Mouse (Mus musculus): ENCODE results near the gene Ctnna2.

Ctnna2 gene

DNA sequence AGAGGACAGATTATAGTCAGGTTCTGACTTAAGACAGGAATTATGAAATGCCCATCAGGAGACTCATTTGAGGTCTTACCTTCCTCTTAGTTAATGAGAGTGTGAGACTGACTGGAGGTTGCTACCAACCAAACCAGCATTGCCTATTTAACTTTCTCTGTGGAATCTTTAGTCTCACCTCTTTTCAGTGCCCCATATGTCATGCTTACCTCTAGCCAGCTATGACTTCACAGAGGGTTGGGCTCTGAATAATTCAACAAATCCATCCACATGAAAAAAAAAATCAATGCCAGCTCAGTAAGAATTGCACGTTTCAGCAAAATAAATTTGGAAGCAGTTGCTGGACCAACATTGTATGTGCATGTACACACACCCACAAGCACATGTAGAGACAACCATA is 562.5 kb downstream of the Ctnna2 start:
- DNase-seq: no peak

DNA sequence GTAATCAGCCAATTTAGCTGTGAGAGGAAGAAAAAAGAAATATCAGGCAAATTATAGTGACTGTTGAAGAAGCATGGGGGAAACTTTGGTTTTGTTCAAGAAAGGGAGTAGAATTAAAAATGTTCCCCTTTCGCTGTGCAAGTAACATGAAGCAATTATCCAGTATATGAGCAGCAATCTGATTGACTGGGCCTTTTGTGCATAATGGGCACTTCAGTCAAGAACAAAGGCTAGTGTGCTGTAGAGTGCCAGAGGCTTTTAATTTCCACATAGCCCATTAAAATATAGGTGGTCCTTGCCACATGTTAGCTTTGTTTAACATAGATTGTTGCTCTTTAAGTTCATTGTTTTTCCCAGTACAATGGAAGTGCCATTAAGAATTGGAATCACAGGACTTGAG is 566.0 kb downstream of the Ctnna2 start:
- no peak for DNase-seq

DNA sequence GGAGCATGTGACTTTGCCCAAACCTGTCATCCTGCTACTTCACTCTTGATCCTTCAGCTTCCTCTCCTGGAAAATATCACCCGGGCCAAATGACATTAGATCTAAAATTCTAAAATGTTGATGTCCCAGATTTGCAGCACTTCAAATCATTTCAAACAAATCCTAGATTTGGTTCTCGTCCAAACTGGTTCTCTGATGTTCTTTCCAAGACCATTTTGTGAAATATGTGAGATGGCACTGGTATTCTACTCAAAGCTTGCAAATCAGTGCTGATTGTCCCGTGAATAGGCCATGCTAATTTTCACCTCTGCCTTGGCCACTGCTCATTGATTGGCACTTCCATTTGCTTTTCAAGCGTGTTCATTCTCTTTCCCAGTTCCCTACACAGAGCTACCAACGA is 571.0 kb downstream of the Ctnna2 start:
- no peak for DNase-seq

DNA sequence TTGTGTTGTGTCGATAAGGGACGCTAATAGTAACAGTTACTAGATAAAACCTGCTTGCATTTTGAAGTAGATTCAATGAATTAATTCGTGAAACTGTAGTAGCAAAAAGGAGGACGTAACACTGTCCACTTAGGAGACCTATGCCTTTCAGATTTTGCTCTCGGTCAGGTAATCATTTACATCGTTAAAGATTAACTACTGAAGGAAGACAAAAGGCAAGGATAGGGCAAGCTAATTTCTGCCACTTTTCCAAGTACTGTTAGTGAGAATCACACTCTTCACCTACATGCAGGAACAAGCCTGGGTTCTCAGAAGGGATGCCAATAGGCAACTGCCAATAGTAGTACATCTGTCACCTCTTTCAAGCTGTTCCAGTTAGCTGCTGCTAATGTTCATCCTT is 578.7 kb downstream of the Ctnna2 start:
- DNase-seq: no peak

DNA sequence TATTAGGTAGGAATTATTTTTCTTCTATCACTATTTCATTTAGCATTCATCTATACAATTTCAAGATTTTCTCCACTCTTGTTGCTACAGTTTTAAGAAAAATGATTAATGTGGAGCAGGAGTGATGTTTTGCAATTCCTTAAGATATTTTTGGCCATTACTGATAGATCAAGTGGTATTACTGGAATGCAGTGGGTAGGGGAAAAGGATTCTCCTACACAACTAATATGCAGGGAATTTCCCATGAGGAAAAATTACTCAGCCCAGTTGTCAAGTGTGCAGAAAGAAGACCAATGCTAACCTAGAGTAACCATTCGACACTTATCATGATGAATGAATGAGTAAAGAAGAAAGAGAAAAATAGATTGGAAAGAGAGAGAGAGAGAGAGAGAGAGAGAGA is 587.8 kb downstream of the Ctnna2 start:
- no peak for DNase-seq

DNA sequence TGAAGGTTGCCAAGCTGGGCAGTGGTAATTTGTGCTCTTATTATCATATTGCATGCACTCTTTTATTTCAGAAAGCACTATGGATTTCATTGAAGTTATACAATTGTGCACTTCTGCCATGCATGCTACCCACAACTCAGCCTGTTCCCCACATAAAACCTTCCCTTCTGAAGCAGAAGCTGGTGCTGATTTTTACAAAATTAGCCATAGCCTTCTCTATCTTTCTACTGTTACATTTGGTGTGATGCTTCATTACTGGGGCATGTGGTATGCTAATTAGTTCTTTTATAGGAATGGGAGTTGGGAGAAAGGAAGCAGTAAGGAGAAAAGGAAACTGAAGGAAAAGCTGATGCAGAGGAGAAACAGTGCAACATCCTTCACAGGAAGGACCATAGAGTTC is 598.2 kb downstream of the Ctnna2 start:
- DNase-seq: no peak

DNA sequence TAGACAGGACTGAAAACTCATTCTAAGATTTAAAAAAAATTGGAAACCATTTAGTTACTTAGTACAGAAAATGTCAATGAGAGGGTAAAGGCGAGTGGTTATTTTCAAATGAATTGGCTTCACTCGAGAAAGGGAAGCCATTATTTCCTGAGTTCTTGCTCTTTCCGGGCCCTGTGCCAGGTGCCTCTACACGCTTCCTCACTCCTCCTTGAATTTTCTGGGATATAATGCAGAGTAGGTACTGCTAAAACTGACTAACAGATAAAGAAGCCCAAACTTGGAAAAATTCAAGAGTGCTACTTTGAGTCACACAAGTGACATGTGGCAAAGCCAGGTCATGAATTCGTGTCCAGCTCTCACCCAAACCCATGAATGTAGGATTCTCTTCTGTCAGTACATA is 606.4 kb downstream of the Ctnna2 start:
- peak; percentile 15 for DNase-seq

DNA sequence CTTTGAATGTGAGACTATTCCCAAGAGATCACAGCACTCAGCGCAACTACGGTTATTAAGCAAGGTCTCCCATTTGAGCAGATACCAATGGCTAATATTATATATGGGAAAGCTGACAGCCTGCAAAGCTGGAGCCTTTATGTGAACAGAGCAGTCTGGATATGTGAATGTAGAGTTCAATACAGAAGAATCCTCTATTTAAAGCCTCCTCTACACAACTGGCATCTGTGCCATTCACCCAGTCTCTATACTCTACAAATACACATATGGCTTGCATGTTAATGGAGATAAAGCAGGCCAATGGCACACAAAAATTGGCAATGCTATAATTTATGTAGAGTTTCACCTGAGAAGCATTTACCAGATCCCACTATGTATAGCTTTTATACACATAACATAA is 608.4 kb downstream of the Ctnna2 start:
- DNase-seq: no peak

DNA sequence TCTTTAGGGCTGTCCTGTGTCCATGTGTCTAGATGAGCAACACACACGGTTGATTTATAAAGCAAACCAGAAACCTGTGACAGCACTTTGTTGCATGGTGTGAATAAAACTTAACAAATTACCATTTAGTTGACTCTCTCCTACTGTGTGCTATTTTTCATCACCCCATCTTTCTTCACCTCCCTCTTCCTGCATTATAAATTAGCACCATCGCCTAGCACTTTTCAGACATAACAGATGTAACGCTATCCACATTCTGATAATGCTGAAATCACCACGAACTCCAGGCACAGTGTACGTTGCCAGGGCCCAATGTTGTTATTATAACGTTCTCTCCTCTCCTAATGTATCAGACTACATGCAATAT is 621.0 kb downstream of the Ctnna2 start:
- DNase-seq: no peak

DNA sequence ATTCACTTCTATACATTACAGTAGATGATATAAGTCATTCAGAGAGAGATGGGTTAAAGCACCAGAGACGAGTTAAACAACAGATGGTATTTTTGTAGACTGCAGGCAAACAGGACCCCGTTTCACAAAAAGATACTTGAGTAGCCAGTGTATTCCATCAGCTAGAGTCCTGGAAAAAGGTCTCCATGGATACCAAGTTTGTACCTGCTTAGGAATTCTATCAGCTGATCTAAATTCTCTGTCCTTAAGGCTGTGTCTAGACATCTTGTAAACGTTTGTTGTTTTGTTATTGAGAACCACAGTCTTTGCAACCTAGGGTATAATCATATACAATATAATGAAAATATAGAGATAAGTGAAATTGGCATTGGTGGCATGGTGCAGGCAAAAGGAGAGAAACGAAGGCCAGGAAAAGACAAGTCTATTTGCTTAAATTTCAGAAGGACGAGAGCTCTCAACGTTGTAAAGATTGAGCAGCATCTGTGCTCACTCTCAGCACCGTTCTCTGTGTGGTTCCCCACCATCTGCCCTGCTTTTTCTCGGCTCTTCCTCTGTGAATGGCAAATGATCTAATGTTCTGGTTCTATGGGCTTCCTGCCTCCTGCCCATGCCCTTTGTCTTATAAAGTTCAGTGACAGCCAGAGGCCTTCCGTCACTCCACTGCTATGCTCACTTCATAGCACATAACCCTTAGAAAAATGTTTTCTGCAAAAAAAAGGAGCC is 621.6 kb downstream of the Ctnna2 start:
- DNase-seq: peak; percentile 6

DNA sequence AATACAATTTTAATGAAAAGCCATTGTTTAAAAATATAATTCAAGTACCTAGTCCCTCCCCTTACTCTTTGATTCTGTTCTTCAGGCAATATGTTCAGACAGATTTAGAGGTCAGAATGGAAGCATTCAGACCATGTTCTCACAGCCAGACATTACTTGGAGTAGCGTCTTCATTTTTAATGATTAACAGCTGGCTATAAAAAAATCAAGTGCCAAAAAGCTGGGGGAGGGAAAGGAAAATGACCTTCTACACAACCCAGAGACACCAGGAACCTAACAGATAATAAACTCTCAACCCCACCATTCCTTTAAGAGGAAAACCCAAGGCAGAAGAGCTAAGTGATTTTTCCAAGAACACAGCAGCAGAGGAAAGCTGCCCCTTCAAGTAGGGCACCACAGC is 624.7 kb downstream of the Ctnna2 start:
- DNase-seq: no peak

DNA sequence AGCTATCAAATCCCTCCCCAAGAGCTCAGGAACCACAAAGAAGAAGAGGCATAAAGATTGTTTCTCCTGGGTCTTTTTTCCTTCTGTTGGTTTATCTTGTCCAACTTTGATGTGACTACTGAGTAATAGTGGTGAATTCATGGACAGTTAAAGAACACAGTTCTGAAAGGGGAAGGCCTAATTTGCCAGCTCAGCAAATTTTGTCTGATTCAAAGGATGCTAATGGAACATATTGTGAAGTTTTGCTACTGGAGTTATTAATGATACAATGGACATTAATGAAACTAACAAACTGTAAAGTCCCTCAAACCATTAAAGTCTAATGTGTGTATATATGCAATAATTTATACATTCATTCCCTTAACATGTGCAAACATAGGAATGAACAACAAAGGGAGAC is 635.7 kb downstream of the Ctnna2 start:
- no peak for DNase-seq

DNA sequence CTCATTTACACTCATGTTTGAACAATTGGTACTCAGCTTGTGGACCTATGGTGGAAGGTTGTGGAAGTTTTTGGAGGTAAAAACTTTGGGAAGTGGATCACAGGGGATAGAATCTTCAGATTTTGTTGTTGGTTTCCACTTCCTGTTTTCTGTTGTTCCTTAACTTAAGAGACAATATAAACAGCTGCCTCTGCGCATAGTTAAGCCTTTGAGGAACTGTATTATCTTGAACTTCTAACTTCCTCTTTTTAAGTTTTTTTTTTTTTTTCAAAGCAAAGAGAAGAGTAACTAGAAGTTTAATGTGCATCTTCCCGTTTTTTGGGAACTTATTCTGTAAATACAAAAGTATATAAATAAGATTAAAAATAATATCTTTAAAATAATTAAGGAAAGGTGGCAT is 644.0 kb downstream of the Ctnna2 start:
- DNase-seq: no peak

DNA sequence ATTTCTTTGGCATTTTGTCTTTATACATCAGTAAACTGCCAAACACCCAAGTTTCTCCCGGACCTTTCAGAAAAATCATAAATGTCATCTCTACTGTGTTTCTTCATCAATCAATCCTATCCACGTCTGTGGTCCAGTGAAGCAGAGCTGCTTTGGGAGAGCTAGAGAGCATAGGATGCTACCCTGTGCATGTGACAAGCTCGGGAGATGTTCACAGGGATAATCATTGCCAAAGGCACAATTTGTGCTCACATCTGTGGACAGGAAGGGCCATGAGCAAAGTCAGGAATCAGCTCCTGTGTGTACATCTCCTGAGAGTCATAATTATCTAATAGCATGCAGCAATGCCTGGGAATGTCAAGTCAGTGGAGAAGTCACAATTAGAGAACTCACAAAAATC is 654.8 kb downstream of the Ctnna2 start:
- DNase-seq: no peak

DNA sequence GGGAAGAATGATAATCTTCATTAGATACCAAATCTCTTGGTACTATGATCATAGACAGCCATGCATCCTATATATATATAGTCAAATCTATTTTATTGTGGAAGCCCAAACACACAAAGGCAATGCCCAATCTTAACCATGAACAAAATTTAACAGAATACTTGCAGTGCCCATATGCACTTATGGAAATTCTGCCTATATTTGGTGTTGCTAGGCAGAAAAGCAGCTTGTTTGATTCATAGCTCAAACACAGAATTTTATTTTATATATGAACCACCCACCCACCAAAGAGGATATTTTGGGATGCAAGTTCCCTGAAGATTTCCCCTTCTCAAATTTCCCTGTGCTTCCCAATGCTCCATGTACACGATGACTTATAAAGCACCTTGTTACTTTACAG is 655.2 kb downstream of the Ctnna2 start:
- no peak for DNase-seq

DNA sequence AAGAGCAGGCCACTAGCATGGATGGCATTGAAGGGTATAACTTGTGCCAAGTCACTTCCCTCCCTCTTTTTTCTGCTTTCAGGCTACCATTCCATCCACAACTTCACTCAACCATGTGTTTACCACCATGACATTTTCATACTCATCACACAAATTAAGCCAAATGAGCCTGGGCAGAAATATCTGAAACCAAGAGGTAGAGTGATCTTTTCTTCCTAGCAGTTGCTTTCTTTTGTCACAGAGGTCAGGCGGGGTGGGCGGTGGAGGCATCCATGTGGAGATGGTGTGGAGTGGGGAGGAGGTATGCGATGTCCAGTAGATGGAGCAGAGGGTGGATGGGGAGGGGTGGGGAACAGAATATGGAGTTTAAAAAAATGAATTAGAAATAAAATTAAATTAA is 672.7 kb downstream of the Ctnna2 start:
- no peak for DNase-seq

DNA sequence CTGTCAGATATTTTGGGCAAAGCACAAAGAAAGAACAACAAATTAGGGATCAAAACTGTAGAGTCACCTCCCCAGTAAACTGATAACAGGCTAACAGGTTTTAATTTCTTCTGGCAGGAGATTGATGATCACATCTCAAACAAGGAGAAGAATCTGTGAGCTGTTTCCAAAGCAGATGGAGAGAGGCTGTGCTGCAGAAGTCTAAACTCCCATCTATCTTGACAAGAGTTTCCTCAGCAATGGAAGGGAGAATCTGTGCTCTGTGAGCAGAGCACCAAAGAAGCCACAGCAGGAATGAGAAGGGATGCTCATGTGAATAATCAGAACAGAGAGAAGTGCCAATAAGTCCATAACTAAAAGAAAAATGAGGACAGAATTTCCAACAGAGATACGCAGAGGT is 678.2 kb downstream of the Ctnna2 start:
- no peak for DNase-seq

DNA sequence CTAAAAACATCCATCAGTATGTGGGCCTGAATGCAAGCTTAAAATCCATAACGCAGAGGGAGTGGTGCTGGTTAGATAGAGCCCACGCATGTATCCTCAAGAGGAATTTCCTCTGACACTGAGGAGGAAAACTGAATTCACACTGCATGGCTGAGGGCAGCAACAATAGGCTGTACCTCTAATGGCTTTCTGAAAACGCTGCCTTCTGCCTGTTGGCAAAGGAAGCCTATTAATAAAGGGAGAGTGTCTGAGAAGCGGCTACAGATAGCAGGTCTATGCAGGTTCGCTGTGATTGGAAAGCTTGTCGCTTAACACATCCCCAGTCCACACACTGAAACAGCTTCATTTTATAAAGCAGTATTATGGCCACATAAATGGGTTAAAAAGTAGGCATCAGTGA is 688.1 kb downstream of the Ctnna2 start:
- no peak for DNase-seq

DNA sequence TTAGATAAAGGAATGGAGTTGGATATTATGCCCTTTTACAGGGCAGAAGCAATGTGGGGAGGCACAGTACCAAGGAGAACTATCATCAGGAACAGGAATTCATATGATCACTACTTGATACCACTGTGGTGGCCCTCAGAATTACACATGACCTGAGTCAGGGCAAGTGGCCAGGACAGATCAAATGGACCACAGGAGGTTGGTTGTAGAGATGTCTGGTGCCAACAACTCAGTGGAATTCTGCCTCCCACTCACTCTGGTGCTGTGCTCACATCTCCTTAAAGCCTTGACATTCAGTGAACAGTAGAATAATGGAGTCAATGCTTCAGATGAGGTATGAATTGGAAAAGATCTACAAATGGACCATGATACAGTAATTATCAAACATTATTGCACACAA is 691.1 kb downstream of the Ctnna2 start:
- DNase-seq: no peak

DNA sequence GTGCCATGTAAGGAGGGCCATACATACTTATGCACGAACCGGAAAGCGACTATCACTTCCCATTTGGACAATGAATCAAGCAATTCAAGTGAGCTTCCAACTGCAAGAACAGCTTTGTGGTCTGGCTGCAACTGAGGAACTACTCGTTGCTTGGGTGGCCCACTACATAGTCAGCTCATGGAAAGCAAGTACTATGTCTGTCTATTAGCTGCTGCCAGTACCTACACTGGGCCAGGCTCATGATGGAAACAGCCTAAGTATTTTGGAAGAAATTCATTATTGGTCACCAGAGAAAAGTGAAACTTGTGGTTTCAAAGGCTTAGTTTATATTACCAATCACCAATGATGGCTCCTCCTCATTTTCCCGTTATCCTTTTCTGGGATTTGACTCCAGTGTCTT is 693.2 kb downstream of the Ctnna2 start:
- DNase-seq: no peak

DNA sequence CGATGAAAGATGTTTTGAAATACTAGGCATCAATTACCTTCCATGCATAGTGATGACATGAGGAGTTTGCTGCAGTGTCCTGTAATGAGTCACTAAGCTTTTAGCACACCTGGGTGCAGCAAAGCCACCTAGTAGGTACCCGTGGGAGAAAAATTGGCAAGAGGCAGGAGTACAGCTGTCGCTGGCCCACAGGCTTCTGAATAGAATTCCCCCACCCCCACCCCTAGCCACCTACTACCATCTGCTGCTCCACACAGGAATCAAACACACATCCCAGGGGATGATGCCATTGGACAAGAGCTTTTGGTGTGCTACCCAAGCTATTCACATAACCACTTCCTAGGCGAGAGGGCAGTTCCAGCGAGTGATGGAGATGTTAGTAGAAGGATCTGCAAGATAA is 700.7 kb downstream of the Ctnna2 start:
- no peak for DNase-seq

DNA sequence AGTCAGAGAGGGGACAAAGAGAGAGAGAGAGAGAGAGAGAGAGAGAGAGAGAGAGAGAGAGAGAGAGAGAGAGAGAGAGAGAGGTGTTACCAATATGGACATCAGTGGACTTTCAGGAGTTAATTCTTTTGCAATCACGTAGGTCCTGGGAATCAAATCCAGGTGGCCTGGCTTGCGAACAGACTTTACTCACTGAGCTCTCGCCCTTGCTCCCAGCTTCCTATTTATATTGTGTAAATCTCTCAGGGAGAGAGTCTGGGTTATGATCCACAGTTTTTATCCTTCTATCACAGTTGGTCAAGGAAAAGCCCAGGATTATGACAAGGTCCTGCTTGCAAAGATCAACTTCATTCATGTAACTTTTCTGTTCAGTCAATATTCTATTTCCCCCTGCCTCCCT is 714.3 kb downstream of the Ctnna2 start:
- no peak for DNase-seq

DNA sequence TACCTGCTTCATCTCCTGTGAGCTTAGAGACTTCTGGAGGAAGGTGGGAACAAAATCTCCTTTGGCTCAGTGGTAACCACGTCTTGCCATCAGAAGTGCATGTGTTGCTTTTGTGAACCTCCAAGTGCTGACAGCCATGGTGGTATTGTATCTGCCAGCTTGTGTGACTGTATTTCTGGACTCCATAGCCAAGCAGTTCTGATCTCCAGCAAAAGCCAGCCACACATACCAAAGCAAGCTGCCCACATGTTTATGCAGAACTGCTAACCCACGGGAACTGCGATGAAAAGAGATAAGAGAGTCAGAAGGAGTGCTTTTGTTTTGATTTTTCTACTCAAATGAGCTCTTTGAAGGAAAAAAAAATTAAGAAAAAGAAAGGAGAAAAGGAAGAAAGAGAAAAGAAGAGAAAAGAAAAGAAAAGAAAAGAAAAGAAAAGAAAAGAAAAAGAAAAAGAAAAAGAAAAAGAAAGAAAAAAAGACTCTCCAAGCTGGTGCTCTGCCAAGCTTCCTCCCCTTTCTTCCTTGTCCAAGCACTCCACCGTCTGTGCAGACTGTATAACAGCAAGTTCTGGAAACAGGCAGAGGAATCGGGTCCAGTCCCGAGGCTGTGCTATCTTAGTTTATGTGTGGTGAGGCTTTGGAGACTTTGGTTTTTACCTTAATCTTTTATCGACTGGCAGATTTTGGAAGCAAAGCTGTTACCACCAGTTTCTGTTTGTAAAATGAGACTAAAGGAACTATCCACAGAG is 722.0 kb downstream of the Ctnna2 start:
- peak; percentile 41 for DNase-seq

DNA sequence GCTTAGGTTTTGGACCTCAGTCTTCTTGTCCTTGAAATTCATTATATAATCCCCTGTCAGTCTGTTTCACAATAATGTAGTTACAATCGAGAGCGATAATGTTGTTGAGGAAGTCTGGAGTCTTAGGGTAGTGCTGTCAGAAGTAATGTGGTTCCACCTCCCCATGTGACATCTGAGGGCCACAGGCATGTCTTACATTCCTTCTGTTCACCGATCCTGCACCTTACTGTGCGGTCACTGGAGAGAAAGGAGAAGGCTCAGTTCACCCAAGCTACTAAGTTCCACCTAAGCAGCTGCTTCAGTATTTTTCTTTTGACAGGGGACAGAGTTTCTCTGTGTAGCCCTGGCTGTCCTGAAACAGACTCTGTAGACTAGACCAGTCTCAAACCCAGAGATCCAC is 723.2 kb downstream of the Ctnna2 start:
- no peak for DNase-seq

DNA sequence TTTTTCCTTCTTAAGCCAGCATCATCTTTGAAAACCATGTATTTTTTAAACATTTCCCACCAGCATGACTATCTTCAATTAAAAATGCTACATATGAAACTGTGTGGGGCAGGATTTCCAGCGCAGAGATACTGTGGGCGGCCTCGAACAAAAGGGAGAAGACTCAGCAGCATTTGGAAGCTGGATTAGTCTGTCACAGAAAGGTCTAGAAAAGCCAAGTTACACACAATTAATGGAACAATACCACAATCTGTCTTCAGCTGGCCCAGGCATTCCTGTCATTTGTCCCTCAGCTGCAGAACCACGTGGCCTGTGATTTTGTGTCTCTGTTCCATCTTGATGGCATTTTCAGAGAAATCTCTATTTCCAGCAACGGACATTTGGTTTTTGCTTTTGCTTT is 726.0 kb downstream of the Ctnna2 start:
- DNase-seq: no peak
